Mouse (Mus musculus) CH12.LX (cell line): ENCODE measurements at regions not wholly inside any gene's neighbourhood (a gene's known extent, or its start where the extent isn't known, plus 50 kb on each side); places are given as distances from the start of the nearest gene placed in this dataset.

ENCODE experiments used
- EP300 ChIP-seq: IDR thresholded peaks from 2 replicates; pipeline ENCODE4 v1.6.1; 2011; ENCODE audit warnings: low read length, improper control_type of control experiment
- POLR2A ChIP-seq: IDR thresholded peaks from 2 replicates; pipeline ENCODE4 v1.6.1; 2011; ENCODE audit warnings: low read depth, mild to moderate bottlenecking, improper control_type of control experiment, low read length
- POLR2AphosphoS2 ChIP-seq: IDR thresholded peaks from 2 replicates; pipeline ENCODE4 v1.6.1; 2011; ENCODE audit warnings: low read depth, low read length, improper control_type of control experiment
- TCF12 ChIP-seq: IDR thresholded peaks from 2 replicates; pipeline ENCODE4 v1.6.1; 2014; ENCODE audit warnings: low read depth, mild to moderate bottlenecking, inconsistent platforms, low read length, improper control_type of control experiment
- USF2 ChIP-seq: conservative IDR thresholded peaks from 2 replicates; pipeline ENCODE4 v1.6.1; 2011; ENCODE audit warnings: low read depth, low read length, improper control_type of control experiment

- TF ChIP-seq POLR2A (no peak), POLR2AphosphoS2 (no peak), USF2 (no peak), TCF12 (no peak), EP300 (no peak)
Measured at GRCm38 (mm10) chr4:92931272-92931671, 404.0 kb downstream of the Tusc1 start.
